Mouse (Mus musculus): ENCODE results near the gene Gal3st2. TPM values are rescaled to one million over a fixed set of nuclear protein-coding genes. Genes with fewer than 3 reads are reported as not detected.

Gal3st2 gene
- polyA plus RNA-seq, 1 experiment from 2014 or later: not detected

Other genes starting within 250 kb of the Gal3st2 start
- gene Stk25, start 202.6 kb upstream of the Gal3st2 start, polyA plus RNA-seq (2015; fragmentation: Nextera tagmentation; extraction: Ambion mirVana): 316 and 341 TPM in 2 replicates
- 89.5 and 104 TPM in 2 replicates for gene Bok, start 175.6 kb upstream of the Gal3st2 start, polyA plus RNA-seq (2015; fragmentation: Nextera tagmentation; extraction: Ambion mirVana)
- 104 and 108 TPM in 2 replicates for gene Atg4b, start 109.8 kb upstream of the Gal3st2 start, polyA plus RNA-seq (2015; fragmentation: Nextera tagmentation; extraction: Ambion mirVana)
- gene Thap4, start 106.4 kb upstream of the Gal3st2 start, polyA plus RNA-seq (2015; fragmentation: Nextera tagmentation; extraction: Ambion mirVana): 47.5 and 50.2 TPM in 2 replicates
- gene Dtymk, start 59.4 kb upstream of the Gal3st2 start, polyA plus RNA-seq (2015; fragmentation: Nextera tagmentation; extraction: Ambion mirVana): 180 and 189 TPM in 2 replicates
- 11.9 and 12.3 TPM in 2 replicates for gene Ing5, start 57.3 kb upstream of the Gal3st2 start, polyA plus RNA-seq (2015; fragmentation: Nextera tagmentation; extraction: Ambion mirVana)
- gene D2hgdh, start 36.4 kb upstream of the Gal3st2 start, polyA plus RNA-seq (2015; fragmentation: Nextera tagmentation; extraction: Ambion mirVana): 17.2 and 19.5 TPM in 2 replicates
- gene Gal3st2b, start 57.0 kb downstream of the Gal3st2 start, polyA plus RNA-seq (2015; fragmentation: Nextera tagmentation; extraction: Ambion mirVana): 0.08 TPM in 1 of 2 replicates, not detected in the other
- not detected in 2 replicates for gene Gal3st2c, start 129.2 kb downstream of the Gal3st2 start, polyA plus RNA-seq (2015; fragmentation: Nextera tagmentation; extraction: Ambion mirVana)
- gene Neu4, start 159.1 kb downstream of the Gal3st2 start, polyA plus RNA-seq (2015; fragmentation: Nextera tagmentation; extraction: Ambion mirVana): not detected in 2 replicates
- not detected in 2 replicates for gene Pdcd1, start 191.2 kb downstream of the Gal3st2 start, polyA plus RNA-seq (2015; fragmentation: Nextera tagmentation; extraction: Ambion mirVana)